Mouse (Mus musculus): ENCODE measurements around the gene Mier3.

Mier3 gene

DNA sequence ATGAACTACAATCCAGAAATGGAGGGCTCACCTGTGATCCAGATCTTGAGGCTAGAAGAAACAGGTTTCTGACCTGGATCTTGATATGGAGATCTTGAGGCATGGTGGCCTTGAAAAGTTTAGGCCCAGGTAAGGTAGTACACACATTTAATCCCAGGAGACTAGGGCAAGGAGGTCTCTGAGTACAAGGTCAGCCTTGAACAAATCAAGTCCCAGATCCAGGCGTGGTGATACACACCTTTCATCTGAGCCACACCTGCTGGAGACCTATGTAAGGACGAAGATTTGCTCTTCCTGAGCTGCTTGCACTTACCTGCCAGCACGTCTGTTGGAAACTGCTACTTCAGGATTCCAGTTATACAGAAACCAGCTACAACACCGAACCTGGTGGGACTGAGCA lies at the start of gene Mier3:
Mier3 (plus strand) TSS at position 301 of the 400 bp plus-strand sequence.
- DNase-seq (ENCODE audit: extremely low read depth, low read depth) = no peak

DNA sequence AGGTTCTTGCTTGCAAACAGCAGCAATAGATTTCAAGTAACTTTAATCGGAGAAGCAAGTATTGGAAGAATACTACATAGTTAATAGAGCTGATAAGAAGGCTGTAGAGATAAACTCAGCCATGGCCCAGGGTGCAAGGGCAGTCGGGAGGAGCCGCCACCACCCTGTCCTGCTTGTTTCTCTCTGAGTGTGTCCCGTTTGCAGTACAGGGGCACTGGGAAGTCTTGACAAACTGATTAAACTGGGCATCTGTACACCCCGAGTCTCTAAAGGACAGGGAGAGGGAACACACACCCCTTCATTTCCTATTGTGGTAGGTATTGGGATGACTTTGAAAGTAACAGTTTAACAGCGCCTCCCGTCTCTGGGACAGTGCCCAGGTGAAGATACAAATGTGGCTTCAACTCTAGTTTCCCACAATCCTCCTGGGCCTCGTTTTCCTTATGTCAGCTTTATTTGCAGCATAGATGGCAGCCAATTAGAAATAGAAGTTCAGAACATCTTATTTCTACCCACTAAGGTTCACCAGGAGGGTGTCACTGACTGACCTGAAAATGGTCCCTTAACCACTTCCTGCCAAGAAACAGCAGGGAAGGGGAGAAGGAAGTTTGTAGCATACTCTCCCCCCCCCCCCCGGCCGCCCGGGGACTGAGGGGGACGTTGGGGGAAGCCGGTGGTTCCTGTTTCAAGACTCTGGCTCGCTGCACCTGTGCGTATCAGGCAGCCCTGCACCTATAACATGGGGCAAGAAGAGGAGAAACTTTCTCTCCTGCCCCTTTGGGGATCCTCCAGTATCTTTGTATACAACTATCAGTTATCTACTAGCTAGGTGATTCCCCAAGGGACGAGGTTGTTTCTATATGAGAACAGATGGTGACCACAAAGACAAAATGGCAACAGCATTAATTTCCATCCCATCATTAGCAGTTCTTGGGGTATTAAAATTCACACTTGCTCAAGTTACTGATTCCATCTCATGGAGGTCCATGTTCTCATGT lies 46.3 kb upstream of the Mier3 start:
- DNase-seq (ENCODE audit: extremely low read depth, low read depth) = no peak

DNA sequence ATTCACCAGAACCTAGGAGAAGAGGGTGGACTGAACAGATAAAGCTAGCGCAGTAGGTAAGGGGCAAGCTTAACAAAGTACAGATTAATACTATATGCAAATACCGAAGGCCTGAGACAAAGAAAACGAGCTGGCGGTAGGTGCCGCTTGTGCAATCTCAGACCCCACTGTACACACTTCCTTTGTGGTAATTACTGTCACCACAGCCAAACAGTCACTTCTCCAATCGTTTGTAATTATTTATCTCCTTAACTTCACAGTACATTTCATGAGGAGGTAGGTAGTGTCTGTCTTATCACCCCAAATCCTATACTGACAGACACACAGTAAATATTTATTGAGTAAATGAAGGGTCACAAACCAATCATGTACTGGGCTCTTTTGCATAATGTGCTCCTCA lies 40.5 kb upstream of the Mier3 start:
- DNase-seq (ENCODE audit: extremely low read depth, low read depth) = peak; percentile 74

DNA sequence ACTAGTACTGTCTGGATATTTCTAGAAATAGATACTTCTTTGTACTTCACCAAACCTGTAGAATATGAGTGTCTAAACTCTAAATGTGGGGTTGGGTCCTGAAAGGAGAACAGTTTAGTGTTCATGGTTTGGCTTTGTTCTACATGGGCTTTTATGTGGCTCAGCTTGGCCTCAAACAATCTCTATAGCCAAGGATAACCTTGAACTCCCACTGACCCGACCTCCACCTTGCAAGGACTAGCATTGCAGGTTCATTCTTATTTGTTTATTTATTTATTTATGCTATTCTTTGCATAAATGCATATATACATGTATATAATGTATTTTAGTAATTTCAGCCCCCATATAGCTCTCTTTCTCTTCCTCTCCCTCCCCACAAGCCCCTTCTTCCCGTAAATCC lies 37.1 kb upstream of the Mier3 start:
- DNase-seq (ENCODE audit: extremely low read depth, low read depth) = no peak

DNA sequence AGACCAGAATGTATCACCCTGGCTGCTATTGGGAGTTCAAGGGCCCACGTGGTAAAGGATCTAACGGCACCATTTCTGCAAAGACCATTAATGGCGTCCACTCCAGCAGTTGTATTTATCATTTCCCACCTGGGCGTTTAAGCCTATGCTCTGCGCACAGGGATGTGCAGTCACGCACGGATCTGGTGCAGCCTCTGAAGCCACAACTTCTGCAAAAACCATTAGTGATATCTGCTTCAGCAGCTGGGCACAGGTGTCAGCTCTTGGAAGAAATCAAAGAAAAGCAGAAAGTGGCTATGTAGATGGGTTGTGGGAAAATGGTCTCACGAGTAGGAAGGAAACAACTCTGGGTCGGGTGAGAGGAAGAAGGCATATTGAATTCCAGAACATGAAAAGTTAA lies 34.6 kb upstream of the Mier3 start:
- DNase-seq (ENCODE audit: extremely low read depth, low read depth) = peak; percentile 35

DNA sequence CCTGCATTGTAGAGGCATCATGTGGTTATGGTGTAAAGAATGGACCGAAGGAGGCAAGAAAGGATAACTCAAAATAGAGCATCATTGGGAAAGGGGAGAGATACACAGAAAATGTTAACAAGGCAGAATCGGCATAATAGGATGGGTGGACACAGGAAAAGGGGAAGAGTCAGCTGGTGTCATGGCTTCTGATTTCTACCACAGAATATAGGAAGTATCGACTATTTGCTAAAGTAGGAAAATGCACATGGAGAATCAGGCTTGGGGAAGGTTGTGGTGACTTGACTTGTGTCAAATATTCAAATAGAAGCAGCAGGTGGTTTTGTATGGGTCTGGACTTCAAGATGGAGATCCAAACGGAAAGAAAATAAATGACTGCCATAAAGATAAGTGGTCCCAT lies 33.5 kb upstream of the Mier3 start:
- no peak for DNase-seq (ENCODE audit: extremely low read depth, low read depth)

DNA sequence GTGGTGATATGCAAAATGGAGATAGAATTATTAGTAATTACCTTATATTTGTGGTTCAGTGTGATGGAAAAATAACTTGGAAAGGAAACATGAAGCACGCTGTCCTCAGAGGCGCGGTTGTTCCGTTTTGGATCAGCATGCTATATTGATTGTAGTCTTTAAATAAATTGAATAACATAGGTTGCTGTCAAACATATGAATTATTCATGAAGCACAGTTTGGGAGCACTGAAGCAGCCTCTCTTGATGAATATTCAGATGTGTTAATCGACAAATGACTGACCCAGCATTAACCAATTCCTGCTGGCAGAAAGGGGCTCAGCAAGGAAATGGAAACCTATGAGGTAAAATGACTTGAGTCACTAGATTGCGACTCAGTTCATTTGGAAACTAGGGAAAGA lies 29.8 kb upstream of the Mier3 start:
- no peak for DNase-seq (ENCODE audit: extremely low read depth, low read depth)

DNA sequence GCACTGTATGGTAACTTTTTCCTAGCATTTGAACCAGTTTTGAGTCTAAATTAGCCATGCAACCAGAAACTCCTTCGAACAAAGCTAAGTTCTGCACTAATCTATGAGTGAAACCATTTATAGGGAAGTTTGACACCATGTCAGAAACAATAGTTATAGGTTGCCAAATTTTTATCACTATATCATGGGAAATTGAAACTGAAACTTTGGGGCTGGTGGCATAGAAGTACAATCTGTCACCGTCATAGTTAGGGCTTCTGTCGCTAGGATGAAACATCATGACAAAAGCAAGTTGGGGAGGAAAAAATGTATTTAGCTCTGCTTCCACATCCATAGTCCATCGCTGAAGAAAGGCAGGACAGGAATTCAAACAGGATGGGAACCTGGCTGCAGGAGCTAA lies 25.5 kb upstream of the Mier3 start:
- DNase-seq (ENCODE audit: extremely low read depth, low read depth) = no peak

DNA sequence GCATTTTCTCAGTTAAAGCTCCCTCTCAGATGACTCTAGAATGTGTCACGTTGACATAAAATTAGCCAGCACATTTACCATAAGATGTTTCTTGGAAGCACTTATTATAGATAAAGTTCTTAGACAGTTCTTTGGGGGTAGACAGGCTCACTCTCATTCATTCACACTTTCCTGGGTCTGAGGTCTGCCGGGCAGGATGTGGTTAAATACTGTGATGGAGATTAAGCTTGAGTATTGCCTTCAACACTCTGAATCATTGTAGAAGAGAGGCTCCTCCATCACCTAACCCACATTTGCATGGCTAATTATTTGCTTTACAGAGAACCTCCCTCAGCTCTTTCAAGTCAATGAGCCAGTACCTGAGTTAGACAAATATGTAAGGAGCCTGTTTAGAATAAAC lies 24.9 kb upstream of the Mier3 start:
- peak; percentile 55 for DNase-seq (ENCODE audit: extremely low read depth, low read depth)

DNA sequence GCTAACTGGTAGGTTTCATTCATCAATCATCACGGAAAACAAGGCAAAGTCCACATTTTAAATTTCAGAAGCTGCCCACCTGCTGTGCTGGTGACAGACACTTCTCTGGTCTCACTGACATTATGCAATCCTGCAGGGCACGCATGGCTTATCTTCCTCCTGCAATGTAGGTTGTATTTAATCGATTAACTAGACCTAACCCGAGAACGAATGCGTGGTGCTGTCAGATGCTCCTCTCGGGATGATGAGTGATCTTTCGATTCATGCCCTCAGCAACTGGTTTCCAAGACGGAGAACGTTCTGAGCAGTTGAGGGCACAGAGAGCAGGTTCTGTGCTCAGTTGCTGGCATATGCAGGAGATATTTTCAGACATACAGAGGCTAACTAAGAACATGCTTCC lies 24.5 kb upstream of the Mier3 start:
- DNase-seq (ENCODE audit: extremely low read depth, low read depth) = no peak

DNA sequence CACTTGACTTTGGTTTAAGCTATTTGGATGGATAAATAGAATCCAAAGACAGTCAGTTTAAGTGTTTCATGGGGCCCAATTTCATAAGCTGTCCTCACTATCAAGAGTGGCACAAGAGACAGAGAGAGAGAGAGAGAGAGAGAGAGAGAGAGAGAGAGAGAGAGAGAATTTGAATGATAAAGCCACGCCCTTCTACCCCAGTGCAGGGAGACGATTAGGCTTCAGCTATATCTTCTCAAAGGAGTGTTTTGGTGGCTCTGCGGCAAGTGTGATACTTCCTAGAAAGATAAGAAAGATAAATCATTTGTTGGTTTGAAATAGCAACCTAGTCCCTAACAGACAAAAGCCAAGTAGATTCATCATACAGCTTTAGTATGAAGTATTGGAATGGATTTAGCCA lies 24.0 kb upstream of the Mier3 start:
- peak; percentile 61 for DNase-seq (ENCODE audit: extremely low read depth, low read depth)

DNA sequence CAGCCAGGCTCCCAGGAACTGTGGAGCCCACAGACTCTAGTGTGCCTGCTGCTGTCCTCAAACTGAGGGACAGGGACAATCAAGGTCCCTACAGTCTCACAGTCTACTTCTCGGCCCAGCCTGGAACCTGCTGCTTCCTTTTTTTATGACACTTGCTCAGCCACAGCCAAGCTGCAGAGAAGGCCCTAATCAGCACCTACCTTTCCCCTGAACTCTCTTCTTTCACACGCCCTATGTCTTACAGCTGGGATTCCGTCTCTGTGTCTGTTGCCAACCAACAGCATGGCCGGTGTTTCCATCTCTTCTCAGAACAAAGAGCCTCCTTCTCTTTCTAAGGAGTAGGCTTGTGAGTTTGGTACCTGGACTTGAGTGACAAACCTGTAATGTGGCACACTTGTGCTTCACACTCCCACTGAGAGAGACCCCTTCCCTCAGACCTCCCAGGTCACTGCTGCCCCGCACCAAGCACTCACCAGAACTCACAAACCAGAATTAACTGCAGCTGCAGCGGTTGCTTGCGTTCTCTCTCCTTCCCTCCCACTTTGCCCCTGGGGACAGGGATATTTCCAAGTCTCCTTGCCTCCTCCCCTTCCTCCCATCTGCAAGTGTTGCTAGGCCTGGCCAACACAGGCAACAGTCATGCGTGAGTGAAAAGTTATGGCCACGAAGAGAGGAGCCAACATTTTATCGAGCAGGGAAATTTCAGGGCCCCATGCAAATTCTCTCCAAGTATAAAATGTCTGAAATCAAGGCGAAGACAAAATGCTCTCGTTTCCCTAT lies 22.1 kb upstream of the Mier3 start:
- DNase-seq (ENCODE audit: extremely low read depth, low read depth) = peak; percentile 53

DNA sequence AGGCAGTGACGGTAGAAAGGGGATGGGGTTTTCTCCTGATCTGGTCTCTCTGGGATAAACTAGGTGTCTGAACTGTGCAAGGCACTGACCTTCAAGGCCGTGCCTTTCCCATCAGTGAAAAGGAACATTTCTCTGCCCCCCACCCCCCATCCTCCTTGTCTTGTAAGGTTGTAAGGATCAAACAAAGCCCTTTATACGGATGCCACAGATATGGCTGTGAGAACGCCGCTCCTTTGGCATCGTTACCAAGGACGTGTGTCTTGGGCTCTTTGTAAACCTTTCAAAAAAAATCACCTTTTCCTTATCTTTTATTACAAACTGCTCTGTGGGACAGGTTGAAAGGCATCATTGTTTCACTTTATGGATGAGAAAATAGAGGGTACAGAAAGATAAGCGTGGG lies 21.3 kb upstream of the Mier3 start:
- no peak for DNase-seq (ENCODE audit: extremely low read depth, low read depth)

DNA sequence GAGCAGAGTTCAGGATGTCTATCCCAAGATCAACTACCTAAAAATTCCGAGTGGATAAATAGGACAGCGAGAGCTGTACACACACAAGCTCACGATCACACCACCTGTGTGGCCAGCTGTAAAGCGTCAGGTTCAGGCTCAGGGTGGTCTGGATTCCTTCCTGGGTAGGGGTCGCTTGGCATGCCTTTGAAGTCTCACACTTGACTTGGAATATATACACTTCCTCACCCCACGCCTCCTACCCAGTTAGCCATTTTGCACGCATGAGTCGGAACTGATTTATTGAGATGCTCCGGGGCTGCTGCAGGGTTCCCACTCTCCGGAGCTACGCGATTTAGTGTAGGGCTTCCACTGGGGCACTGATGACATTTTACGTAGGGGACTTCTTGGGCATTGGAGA lies 20.7 kb upstream of the Mier3 start:
- DNase-seq (ENCODE audit: extremely low read depth, low read depth) = no peak

DNA sequence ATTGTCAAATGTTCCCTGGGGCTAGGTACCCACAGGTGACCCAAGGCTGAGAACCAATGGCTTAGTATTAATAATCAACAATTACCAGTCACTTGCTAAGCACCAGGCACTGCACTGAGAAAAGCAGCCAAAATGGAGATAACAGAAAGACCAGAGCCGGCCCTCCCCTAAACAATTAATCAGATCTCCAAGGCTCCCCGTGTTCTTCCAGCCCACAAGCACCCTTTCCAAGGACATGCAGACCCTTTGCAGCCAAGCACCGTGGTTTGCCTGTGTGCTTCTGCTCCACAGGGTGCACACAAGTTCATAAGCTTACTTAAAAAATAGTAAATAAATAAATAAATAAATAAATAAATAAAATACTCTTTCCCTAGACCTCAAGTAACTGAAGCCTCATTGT lies 20.2 kb upstream of the Mier3 start:
- no peak for DNase-seq (ENCODE audit: extremely low read depth, low read depth)

DNA sequence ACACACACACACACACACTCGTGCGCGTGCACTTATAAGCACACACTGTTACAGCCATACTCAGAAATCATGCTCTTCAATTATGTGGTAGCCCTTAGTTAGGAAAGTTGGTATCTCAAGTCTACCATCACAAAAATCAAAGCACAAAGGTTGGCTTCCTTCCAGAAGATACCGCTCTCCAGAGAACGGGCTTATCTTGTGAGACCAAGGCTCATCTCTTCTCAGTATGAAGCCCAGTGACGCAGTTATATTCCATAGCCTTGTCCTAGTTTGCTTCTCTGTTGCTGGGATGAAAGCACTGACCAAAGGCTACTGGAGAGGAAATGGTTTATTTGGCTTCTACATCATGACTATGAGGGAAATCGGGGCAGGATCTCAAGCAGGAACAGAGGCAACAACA lies 12.8 kb upstream of the Mier3 start:
- no peak for DNase-seq (ENCODE audit: extremely low read depth, low read depth)

DNA sequence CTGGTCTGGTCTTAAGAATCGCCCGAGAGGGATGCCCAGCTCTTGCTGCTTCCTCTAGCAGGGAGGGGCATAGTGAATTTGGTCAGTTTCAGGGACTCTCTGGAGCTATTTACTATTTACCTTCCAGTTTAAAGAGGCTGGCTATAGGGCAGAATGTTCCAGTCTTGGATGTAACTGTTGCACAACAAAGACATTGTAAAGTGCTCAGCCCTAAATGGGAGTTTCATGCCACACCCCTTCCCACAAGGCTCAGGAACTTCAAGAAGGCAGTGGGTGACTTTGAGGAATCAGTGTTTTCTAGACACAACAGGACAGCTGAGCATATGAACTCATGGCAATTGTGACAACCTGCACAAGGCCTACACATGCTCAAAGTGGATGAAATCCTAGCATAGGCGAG lies 3.9 kb upstream of the Mier3 start:
- no peak for DNase-seq (ENCODE audit: extremely low read depth, low read depth)

DNA sequence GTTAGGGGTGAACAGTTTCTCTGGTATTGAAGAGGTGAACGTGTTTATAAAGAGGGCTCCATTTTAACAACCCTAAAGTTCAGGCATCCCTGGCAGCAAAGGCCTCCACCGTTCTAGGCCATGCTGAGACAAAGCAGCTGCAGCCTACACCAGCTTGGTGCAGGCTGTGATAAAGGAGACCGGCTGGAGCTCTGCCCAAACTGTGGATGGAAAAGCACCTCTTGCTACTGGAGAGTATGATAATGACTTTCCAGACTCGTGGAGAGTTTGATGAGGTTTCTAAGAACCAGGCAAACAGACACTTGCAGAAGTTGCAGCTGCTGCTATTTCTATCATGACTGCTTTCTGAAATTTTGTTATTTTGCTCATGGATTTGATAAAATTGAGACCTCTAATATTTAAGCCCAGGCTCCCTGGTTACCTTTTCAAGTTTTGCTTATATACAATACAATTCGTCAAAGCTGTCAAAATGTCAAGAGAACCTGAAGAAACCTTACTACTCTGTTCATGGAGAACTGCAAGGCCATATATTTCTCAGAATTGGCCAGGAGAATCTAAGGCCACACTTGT lies 3.4 kb downstream of the Mier3 start:
- peak; percentile 68 for DNase-seq (ENCODE audit: extremely low read depth, low read depth)

DNA sequence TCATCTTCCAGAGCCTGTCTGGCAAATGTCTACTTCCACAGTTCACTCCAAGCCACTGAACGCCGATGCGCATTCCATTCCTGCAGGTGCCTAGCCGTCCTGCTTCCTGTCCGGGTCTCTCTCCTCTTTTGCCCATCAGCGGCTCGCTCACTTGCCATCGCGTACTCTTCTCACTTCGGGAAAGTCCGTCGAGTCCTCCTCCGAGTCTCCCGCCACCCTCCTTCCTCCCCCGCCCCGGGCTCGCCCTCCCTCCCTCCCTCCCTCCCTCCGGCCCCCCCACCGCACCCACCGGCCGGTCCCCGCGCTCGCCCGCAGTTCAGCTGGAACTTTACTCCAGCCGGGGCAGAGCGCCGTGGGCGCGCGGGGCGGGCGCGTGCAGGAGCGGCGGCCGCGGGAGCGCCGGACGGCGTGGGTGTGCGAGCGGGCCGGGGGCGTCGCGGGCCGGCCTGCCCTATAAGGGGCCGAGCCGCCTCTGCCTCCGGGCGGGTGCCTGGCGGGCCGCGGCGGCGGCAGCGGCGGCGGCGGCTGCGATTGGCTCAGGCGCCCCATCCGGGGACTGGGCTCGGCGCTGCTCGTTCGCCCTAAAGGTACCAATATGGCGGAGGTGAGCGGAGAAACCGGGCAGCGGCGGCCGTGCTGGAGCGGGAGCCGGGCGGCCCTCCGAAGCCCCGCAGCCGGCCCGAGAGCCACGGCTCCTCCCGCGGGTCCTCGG lies 5.1 kb downstream of the Mier3 start:
- peak; percentile 25 for DNase-seq (ENCODE audit: extremely low read depth, low read depth)

DNA sequence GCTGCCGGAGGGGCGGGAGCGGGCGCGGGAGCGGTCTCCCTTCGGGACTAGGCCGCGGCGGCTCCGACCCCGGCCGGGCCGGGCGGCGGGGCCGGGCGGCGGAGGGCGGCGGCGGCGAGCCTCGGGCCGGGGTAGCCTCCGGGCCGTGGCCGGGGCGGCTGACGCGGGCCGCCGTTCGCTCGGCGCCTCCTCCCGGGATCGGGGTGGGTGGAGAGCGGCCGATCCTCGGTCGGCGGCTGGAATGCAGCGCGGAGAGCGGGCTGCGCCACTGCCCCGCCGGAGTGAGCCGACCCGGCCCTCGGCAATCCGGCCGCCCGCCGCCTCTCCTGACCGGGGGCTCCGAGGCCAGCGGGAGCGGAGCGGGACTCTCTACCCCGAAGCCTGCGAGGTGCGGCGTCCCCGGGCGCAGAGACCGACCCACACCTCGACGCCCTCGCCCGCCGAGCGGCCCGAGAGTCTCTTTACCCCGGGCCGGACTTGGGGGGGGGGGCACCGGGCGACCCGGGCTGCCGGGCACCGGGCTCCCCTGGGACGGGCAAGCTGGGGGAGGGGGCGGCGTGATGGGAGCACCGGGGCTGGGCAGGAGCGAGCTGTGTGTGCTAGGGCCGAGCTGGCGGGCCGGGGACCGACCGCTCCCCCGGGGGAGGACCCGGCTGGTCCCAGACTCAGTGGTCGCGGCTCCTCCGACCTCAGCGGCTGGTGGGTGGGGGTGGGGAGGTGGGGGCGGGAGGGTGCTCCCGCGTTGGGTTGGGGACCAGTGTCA lies 5.9 kb downstream of the Mier3 start:
- DNase-seq (ENCODE audit: extremely low read depth, low read depth) = no peak

DNA sequence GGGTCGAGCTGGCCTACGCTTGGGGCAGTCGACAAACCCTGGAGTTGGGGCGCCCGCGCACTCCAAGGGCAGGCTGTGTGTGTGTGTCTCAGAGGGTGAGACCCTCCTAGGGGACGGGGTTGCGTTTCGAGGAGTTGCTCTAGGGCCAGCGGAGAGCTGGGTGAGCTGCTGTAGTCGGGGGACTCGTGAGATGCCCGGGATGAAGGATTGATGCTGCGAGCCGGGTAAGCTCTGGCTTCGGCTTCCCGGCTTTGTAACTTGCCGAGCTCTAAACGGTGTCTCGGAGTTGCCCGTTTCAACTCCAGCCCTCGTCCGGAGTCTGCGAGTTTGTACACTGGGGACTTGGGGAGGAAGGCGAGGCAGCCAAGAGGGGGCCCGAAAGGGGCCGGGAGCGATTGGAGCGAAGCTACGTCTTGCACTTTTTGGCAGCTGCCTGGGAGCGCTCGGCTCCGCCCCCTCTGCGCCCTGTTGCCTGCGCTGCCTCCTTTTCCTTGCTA lies 6.6 kb downstream of the Mier3 start:
- peak; percentile 71 for DNase-seq (ENCODE audit: extremely low read depth, low read depth)

All from MEL-GATA-1-ER (cell line).